Mouse (Mus musculus) mouse trophoblast stem cell (cell line): Measurements from ENCODE around the gene Tma7.

Experiments
- in situ Hi-C, 2 experiments: fragments of 300-500 bp; cut with MseI, MboI; formaldehyde crosslinking; loops; 2 replicates in 1 of 2; 3 replicates in 1 of 2; pipeline ENCODE4 v1.15.1; 2025

Gene Tma7

GRCm38 (mm10) chr9:109103250-109103649 lies 20.9 kb upstream of the Tma7 start:
- in situ Hi-C loops, result no loop called here

DNA sequence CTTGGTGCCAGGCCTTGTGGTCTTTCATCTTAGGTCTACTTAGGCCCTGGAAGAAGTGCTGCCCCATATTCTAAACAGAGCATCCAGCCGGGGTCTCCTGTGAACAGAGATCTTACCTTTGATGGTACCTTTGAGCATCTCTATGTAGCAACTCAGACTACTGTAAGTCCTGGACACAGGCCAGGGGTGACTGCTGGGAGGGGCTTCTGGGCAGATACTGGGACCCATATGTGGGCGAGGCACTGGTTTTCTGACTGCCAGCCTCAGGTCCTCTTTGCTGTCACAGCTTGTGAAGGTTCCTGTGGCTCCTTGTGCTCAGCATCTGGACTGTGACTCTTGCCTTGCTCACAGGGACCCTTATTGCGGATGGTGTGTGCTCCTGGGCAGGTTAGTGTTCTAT lies 20.2 kb upstream of the Tma7 start:
- in situ Hi-C loops, result no loop called here

GRCm38 (mm10) chr9:109101933-109102445 lies 19.6 kb upstream of the Tma7 start:
- in situ Hi-C loops, result no loop called here

DNA sequence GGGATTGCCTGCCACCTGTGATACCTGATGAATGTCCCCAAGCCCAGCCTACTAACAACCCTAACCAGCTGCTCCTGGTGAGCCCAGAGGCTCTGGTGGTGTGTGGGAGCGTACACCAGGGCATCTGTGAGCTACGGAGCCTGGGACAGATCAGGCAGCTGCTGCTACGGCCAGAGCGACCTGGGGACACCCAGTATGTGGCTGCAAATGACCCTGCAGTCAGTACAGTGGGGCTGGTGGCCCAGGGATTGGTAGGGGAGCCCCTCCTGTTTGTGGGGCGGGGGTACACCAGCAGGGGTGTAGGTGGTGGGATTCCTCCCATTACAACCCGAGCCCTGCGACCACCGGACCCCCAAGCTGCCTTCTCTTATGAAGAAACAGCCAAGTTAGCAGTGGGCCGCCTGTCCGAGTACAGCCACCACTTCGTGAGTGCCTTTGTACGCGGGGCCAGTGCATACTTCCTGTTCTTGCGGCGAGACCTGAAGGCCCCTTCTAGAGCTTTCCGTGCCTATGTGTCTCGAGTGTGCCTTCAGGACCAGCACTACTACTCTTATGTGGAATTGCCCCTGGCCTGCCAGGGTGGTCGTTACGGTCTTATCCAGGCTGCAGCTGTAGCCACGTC lies 18.0 kb upstream of the Tma7 start:
- in situ Hi-C loops, result no loop called here

- in situ Hi-C loops, result no loop called here
These were observed 16.6 kb upstream of the Tma7 start for GRCm38 (mm10) chr9:109098969-109099368.

DNA sequence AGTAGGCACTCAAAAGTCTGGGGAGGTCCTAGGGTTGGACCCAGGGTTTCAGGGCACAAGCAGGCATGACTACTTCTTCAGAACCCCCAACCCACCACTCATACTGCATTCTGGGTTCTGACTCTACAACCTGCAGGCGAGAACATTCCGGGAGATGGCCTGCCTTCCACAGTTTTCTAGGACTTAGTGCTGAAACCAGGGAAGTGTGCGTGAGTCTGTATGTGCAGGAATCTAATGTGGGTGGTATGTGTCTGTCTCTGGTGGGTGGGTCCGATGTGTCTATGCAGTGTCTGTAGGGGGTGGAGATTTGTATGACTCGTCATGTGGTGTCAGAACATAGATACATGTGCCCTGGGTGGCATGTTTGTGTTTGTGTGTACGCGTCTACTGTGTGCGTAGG lies 16.0 kb upstream of the Tma7 start:
- in situ Hi-C loops, result no loop called here

DNA sequence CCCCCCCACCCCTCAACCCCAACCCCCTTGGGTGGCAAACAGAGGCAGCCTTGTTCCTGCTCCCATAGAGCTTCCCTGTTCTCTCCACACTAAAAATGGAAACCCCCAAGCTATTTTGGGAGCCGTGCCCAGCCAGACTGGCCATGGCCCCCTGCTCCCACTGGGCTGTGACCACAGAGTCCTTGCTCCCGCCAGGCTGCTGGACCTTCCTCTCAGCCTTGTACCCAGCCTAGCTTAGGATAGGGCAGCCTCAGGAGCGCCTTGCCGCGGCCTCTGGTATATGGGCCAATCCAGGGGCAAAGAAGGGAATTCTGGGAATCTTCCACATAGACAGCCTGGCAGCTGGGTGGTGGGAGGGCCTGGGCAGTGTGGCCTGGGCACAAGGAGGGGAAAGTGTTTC lies 15.4 kb upstream of the Tma7 start:
- in situ Hi-C loops, result no loop called here

DNA sequence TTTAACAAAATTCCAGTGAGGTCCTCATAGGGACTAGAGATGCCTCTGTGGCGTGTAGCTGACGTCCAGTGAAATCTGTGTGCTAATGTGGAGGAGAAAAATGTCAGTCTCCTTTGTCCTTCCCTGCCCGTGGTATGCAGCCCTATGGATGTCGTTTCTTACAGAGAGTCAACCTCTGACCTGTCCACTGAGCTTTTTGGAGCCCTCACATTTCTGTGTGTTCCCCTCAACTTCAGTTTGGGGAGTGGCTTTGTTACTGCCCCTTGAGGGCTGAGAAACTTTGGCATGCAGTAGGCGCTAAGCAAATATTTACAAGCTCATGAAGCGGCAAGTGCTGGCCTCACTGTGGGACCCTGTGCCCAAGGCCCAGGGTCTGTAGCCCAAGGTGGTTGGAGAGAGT lies 14.9 kb upstream of the Tma7 start:
- in situ Hi-C loops, result no loop called here

- in situ Hi-C loops, result no loop called here
These were observed 14.5 kb upstream of the Tma7 start for GRCm38 (mm10) chr9:109096856-109097255.

DNA sequence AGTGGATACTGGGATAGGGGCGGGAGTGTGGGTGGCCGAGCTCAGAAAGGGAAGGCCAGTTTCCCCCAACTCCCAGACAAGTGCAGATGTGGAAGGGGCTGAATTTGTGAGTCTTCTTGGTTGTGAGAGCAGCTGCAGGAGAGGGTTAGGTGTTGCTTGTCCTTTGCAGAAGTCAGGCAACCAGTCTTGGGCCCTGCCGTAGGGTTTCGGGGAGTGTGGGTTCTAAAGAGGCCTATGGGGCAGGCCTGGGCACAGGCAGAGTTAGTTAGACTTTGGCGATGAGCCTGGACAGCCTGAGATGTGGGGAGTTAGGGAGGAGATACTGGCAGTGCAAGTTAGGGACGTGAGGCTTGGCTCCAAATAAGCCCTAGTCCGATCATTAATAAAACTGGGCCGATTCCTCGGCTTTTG lies 13.9 kb upstream of the Tma7 start:
- in situ Hi-C loops, result no loop called here

DNA sequence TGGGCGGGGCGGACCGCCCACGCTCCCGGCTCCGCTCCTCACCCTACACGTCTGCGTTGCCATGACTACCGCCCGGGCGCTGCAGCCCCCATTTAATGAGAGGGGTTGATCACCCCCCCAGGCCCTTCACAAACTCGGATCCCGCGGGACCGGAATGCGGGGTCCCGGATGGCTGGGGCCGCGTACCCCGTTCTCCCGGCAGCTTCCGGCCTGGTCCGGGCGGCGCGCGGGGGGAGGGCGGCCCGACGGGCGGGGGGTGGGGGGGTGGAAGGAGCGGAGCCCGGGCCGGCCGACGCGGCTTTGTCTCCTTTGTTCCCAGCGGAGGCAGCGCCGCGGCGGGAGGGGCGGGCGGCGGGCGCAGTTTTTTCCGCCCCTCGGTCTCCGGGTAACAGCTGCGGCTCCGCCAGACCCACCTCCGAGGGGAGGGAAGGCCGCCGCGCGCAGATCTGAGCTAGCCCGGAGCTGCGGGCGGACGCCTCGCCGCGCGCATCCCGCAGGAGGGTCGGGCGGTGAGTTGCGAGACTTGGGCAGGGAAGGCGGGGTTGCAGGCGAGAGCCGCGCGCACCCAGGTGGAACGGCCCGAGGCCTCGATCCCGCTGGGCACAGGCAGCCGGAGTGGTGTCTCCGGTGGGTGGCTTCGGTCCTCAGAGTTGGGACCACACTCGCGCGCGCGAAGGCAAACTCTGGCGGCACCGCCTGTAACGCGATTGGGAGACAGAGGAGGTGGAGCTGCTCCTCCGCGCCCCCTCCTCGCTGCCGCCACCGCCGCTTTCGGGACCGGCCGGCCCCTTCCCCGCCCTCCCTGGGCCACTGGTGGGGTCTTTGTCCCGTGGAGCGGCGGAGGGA lies 13.0 kb upstream of the Tma7 start, which contains the start of gene Plxnb1:
TSS of gene Plxnb1 (plus strand) at position 253 of the 846 bp plus-strand sequence.
- in situ Hi-C loops, result no loop called here

DNA sequence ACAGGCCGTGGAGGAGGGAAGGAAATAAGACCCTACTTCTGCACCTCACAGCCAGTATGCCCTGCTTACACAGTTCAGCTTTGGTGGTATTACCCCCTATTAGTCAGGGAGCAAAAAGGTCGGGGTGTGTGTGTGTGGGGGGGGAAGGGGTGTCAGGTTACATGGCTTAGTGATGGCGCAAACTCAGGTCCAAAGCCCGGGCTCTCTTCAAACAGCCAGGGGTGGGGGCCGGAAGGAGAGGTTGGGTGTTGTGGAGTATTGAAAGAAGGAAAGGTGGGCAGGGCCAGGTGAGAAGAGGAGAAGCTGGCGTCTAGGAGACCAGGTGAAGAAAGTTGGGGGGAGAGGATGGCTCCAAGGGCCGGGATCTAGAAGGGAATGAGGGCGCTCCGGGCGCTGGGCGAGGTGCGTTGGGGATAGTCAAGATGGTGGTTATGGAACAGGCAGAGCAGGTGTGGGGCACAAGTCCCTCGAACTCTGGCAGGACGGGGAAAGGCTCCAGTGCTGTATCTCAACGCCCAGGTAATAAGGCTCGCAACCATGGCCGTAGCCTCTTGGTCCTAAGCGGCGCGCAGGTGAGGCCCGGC lies 12.3 kb upstream of the Tma7 start:
- in situ Hi-C loops, result no loop called here

- in situ Hi-C loops, result no loop called here
These were observed 11.6 kb upstream of the Tma7 start for GRCm38 (mm10) chr9:109093786-109094552.

DNA sequence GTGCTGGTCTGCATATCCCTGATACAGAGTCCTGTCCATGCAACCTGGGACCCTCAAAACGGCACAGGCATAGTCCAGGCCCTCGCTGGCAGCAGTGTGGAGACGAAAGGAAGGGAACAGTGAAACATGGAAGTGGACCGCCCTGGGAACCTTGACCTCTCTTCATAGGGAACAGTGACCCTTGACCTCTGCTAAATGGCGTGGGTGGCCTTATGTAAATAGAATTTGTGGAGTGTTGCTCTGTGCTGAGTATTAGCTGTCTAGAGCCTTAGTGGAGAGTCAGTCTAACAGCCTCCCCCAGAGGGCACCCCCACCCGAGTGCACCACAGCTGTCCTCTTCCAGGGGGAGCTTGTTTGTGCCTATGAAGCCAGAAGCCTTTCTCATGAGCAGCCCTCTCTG lies 10.4 kb upstream of the Tma7 start:
- in situ Hi-C loops, result no loop called here

DNA sequence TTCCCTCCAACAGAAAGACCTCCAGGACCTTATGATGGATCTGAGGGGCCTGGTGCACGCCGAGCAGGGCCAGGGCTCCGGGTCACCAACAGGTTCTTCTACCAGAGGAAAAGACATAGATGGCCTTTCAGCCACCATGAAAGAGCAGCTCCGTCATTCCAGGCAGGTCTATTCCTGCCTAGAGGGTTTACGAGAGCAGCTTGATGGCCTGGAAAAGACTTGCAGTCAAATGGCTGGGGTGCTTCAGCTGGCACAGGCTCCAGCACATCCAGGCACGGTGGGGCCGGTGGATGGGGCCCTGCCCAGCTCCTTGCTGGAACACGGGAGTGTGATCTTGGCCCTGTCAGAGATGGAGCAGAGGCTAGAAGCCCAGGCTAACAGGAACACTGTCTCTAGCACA lies 9.4 kb upstream of the Tma7 start:
- in situ Hi-C loops, result no loop called here

- in situ Hi-C loops, result no loop called here
These were observed 8.1 kb upstream of the Tma7 start for GRCm38 (mm10) chr9:109090446-109090845.

- in situ Hi-C loops, result loop anchor here (5.0 kb wide), 1 partner anchor 34 kb away; no protein-coding TSS in a partner anchor
These were observed 5.6 kb upstream of the Tma7 start for GRCm38 (mm10) chr9:109087987-109088386.

DNA sequence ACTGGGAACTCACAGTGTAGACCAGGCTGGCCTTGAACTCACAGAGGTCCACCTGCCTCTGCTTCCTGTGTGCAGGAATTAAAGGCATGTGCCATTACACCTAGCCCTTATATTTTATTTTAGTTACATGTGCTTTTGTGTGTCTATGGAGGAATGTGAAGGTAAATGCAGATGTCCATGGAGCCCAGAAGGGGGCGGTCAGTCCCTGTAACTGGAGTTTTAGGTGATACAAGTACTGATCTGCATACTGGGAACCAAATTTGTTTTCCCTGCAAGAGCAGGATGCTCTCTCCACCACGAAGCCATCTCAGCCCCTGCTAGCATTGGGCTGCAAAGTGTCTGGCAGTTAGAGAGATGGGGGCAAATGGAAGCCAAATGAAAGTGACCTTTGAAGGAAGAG lies 2.5 kb upstream of the Tma7 start:
- in situ Hi-C loops, result loop anchor here (5.0 kb wide), 1 partner anchor 37 kb away; no protein-coding TSS in a partner anchor

- in situ Hi-C loops, result no loop called here
These were observed 651 bp downstream of the Tma7 start for GRCm38 (mm10) chr9:109081749-109082123.

DNA sequence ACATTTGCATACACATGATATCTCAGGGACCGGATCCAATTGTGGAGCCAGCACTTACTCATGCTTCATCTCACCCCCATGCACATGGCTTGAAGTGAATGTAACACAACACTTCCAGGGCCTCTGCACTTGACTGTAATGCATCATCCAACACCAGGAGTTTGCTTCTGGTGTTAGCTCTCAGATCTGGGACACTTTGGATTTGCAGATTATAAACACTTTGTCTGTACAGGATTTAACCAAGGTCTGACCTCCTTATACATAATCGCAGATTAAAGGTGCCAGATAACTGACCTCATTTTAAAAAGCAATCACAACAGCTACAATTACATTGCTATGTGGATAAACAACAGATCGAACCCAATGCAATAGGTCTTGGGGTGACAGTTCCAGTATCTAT lies 1.9 kb downstream of the Tma7 start:
- in situ Hi-C loops, result no loop called here

DNA sequence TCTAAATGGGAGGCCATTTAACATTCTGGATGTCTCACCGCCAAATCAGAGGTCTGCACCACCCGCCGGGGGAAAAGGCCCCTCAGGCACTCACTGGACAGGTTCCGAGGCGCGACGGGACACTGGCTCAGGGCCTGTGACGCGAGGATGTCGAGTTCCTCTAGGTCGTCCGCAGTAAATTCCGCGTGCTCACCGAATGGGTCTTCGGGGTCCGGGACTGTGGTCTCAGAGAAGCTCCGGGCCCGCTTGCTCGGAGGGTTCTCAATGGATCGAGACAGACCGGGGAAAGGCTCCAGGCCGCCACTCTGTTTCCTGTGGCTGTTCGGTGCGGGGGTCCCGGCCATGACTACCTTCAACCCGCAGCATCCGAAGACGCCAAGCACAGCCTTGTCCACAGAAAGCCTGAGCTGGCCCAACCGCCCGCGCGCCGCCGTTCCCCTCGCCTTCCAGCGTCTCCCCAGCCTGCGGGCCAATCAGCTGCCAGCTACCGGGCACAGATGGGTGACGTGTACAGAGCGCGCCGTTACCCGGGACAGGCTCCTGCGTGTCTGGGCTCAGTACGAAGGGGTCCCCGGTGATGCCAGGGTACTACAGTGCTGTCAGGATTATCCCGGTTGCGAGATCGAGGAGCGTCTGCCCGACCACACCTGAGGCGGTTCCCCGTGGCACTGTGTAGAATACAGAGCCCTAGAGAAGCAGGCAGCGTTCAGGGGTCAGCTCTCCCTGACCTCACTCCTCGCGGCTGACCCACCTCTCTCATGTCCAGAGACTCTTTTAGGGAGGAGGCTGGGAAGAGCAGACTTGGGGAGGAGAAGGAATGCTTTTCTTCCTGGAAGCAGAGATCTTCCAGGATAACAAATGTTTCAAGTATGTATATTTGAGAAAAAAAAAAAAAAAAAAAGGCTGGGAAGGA lies 8.5 kb downstream of the Tma7 start, which contains the start of gene Atrip:
TSS of gene Atrip (minus strand) at position 464 of the 913 bp plus-strand sequence.
- in situ Hi-C loops, result loop anchor here in 1 of 2 experiments (5.0 kb wide), 1 partner anchor 67 kb away; no protein-coding TSS in a partner anchor
